Comparison of ENCODE assay signal across 10 mouse cellular contexts in the genomic region with DNA sequence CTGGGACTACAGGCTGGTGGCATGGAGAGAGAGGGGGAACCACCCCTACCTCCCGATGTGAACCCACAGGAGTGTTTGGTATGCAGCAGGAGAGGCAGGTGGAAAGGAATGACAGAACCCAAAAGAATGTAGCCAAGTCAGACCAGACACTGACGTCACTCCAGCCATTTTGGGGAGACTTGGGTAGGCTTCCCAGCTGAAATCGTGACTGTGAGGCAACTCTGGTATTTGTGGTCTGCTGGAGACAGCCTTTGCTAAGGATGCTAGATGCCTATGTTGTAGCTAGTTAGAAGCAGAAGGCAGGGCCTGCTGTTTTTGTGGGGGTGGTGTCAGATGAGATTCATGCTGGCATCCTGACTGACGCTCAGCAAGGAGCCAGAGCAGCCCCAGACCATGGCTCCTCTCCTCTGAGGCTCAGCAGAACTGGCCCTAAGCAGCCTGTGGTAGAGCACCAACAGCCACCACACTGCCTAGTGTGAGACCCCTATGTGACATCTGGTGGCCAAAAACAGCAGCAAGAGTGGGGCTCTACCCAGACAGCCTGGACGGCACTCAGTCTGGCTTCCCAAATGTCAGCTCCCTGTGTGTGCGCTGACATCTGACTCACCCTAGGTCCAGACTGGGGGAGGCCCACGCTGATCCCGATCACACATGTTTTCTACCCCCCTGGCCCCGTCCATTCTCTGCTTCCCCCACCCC. TPM values are rescaled to one million over a fixed set of nuclear protein-coding genes. Genes with fewer than 3 reads are reported as not detected.
DNase-seq lines count a peak whose midpoint lies in the region; ATAC-seq and TF ChIP-seq lines count a peak whose summit lies in the region.
"Had no signal": no experiment of that assay in that cellular context is flagged by ENCODE, and none has a peak within 500 bp of the region (broad histone marks: within the 10 kb centered on the region; RNA-seq: fewer than 3 reads in every experiment).

No protein-coding gene starts in this region.

- peaks cover 2% of the 10 kb centered on the region; the same call in 1 of the 2 replicates for H3K36me3 ChIP-seq in kidney, adult 2 months (ENCODE audit: control insufficient read depth, insufficient read depth, low read length)
- no peaks in the 10 kb centered on the region for H3K36me3 ChIP-seq in MEL (ENCODE audit: control insufficient read depth in 1 of 2, insufficient read depth in 2 of 2, low read length in 2 of 2)
- peaks cover 11% of the 10 kb centered on the region; the same call in 1 of the 2 replicates for H3K36me3 ChIP-seq in embryonic facial prominence, embryonic 10.5 days (replicated peaks)
- no peaks in the 10 kb centered on the region for H3K36me3 ChIP-seq in intestine, embryonic 15.5 days
- H3K36me3 ChIP-seq: liver, embryonic 13.5 days; stomach, embryonic 15.5 days had no signal

- DNase-seq in kidney, adult 2 months = peak; percentile 40
- no peak for DNase-seq in kidney, postnatal 36 days
- DNase-seq in MEL (ENCODE audit: low read depth, low spot score) = no peak
- DNase-seq in embryonic facial prominence, embryonic 10.5 days (ENCODE audit: low spot score) = peak; percentile 48
- DNase-seq in left cerebral cortex, adult 18-20 months (ENCODE audit: low spot score in 2 of 2) = peak; percentile 76 to 78
- peak; percentile 61 for DNase-seq in thymus, postnatal 25 days
- DNase-seq in lung, postnatal 4 days = no peak
- DNase-seq: liver, embryonic 13.5 days had no signal

- no peak overlapping the region for H3K4me2 ChIP-seq in intestine, embryonic 15.5 days (replicated peaks)
- H3K4me2 ChIP-seq: liver, embryonic 13.5 days; stomach, embryonic 15.5 days had no signal

- no peak overlapping the region for H3K9ac ChIP-seq in MEL (ENCODE audit: control insufficient read depth, low read depth, low read length, poor library complexity, severe bottlenecking)
- H3K9ac ChIP-seq in intestine, embryonic 15.5 days = no peak overlapping the region; the same call in 1 of the 2 replicates
- H3K9ac ChIP-seq: liver, embryonic 13.5 days; stomach, embryonic 15.5 days had no signal

- WGBS in kidney, adult 2 months = 49% methylated on average over 9 of the region's 9 CpGs
- WGBS in embryonic facial prominence, embryonic 10.5 days = 46% methylated on average over 9 of the region's 9 CpGs
- 51% methylated on average over 9 of the region's 9 CpGs for WGBS in intestine, embryonic 15.5 days

- peak; percentile 31 for TF ChIP-seq RAD21 in MEL (IDR thresholded peaks at IDR 0.05; ENCODE audit: low read depth, low read length)

- no peak overlapping the region for H3K27ac ChIP-seq in kidney, adult 2 months (ENCODE audit: insufficient read depth, low read depth, low read length)
- no peak overlapping the region for H3K27ac ChIP-seq in MEL (ENCODE audit: control insufficient read depth, low read depth, low read length)
- H3K27ac ChIP-seq in embryonic facial prominence, embryonic 10.5 days (replicated peaks) = peak overlapping the region; percentile 88
- no peak overlapping the region for H3K27ac ChIP-seq in intestine, embryonic 15.5 days
- H3K27ac ChIP-seq: liver, embryonic 13.5 days; stomach, embryonic 15.5 days had no signal

- ATAC-seq in intestine, embryonic 15.5 days = no peak

- H3K27me3 ChIP-seq in kidney, adult 2 months (replicated peaks; ENCODE audit: control insufficient read depth, insufficient read depth, low read length) = no peaks in the 10 kb centered on the region
- H3K27me3 ChIP-seq in MEL (ENCODE audit: control insufficient read depth in 1 of 2, insufficient read depth in 2 of 2, low read length in 2 of 2) = no peaks in the 10 kb centered on the region
- no peaks in the 10 kb centered on the region for H3K27me3 ChIP-seq in embryonic facial prominence, embryonic 10.5 days (replicated peaks; ENCODE audit: low read depth, poor library complexity, severe bottlenecking)
- no peaks in the 10 kb centered on the region for H3K27me3 ChIP-seq in intestine, embryonic 15.5 days (replicated peaks)
- H3K27me3 ChIP-seq: liver, embryonic 13.5 days; stomach, embryonic 15.5 days had no signal

- H3K4me3 ChIP-seq in kidney, adult 2 months (ENCODE audit: insufficient read depth, low read depth, low read length) = no peak overlapping the region
- no peak overlapping the region for H3K4me3 ChIP-seq in MEL (ENCODE audit: control insufficient read depth in 1 of 2, insufficient read depth in 1 of 2, low read depth in 2 of 2, low read length in 2 of 2)
- H3K4me3 ChIP-seq in embryonic facial prominence, embryonic 10.5 days = no peak overlapping the region
- H3K4me3 ChIP-seq in intestine, embryonic 15.5 days (replicated peaks) = no peak overlapping the region
- H3K4me3 ChIP-seq: liver, embryonic 13.5 days; stomach, embryonic 15.5 days had no signal

- no peaks in the 10 kb centered on the region for H3K9me3 ChIP-seq in MEL (replicated peaks; ENCODE audit: insufficient read depth, low read length)
- H3K9me3 ChIP-seq in embryonic facial prominence, embryonic 10.5 days = no peaks in the 10 kb centered on the region
- no peaks in the 10 kb centered on the region for H3K9me3 ChIP-seq in intestine, embryonic 15.5 days
- H3K9me3 ChIP-seq: liver, embryonic 13.5 days; stomach, embryonic 15.5 days had no signal

- no peak for TF ChIP-seq CTCF in kidney, adult 2 months (conservative IDR thresholded peaks at IDR 0.05; ENCODE audit: insufficient read depth, insufficient read length, low read depth, low read length)
- TF ChIP-seq CTCF in MEL (IDR thresholded peaks at IDR 0.05 in 2 of 3, conservative IDR thresholded peaks at IDR 0.05 in 1 of 3; ENCODE audit: control insufficient read depth in 1 of 3, insufficient read depth in 1 of 3, low read depth in 2 of 3, low read length in 3 of 3, poor library complexity in 1 of 3, severe bottlenecking in 1 of 3) = peak in 2 of 3 experiments; percentile 39 to 44; a peak in 4 of 6 replicates

- TF ChIP-seq POLR2A in kidney, adult 2 months (IDR thresholded peaks at IDR 0.05; ENCODE audit: low read depth, low read length) = no peak
- TF ChIP-seq POLR2A in MEL (IDR thresholded peaks at IDR 0.05; ENCODE audit: control insufficient read depth in 1 of 2, insufficient read depth in 1 of 2, low read depth in 1 of 2, low read length in 2 of 2, poor library complexity in 1 of 2) = no peak

- peaks cover 34% of the 10 kb centered on the region; the same call in 1 of the 2 replicates for H3K4me1 ChIP-seq in kidney, adult 2 months (ENCODE audit: control insufficient read depth, insufficient read depth, low read length)
- H3K4me1 ChIP-seq in MEL (ENCODE audit: control insufficient read depth in 1 of 2, insufficient read depth in 2 of 2, low read length in 2 of 2) = peaks cover 5 to 15% of the 10 kb centered on the region in 2 experiments; a peak in 3 of 4 replicates
- H3K4me1 ChIP-seq in embryonic facial prominence, embryonic 10.5 days = peaks cover 79% of the 10 kb centered on the region
- H3K4me1 ChIP-seq in intestine, embryonic 15.5 days (replicated peaks) = peaks cover 21% of the 10 kb centered on the region

- no peak for TF ChIP-seq EP300 in MEL (IDR thresholded peaks at IDR 0.05; ENCODE audit: low read depth in 1 of 2, low read length in 2 of 2)

- H3K79me2 ChIP-seq in MEL (ENCODE audit: control insufficient read depth, insufficient read depth, low read length, poor library complexity) = no peaks in the 10 kb centered on the region

TF ChIP-seq in MEL, 35 proteins besides CTCF, POLR2A, EP300 and RAD21:
- TF ChIP-seq SIN3A (IDR thresholded peaks at IDR 0.05; ENCODE audit: low read length) = no peak
- peak; percentile 68 for TF ChIP-seq SMC3 (IDR thresholded peaks at IDR 0.05; ENCODE audit: low read depth, low read length)
- no peak for TF ChIP-seq BHLHE40 (IDR thresholded peaks at IDR 0.05; ENCODE audit: borderline replicate concordance, low read depth, low read length)
- no peak for TF ChIP-seq MYB (IDR thresholded peaks at IDR 0.05; ENCODE audit: low read depth, low read length)
- no peak for TF ChIP-seq GABPA (IDR thresholded peaks at IDR 0.05; ENCODE audit: low read depth, low read length)
- no peak for TF ChIP-seq KAT2A (conservative IDR thresholded peaks at IDR 0.05; ENCODE audit: low read depth, low read length)
- peak; percentile 53 for TF ChIP-seq ZC3H11A (IDR thresholded peaks at IDR 0.05; ENCODE audit: low read depth, low read length)
- no peak for TF ChIP-seq JUND (IDR thresholded peaks at IDR 0.05; ENCODE audit: low read depth, low read length)
- TF ChIP-seq ZMIZ1 (IDR thresholded peaks at IDR 0.05; ENCODE audit: low read depth, low read length) = no peak
- TF ChIP-seq CHD1 (IDR thresholded peaks at IDR 0.05; ENCODE audit: low read depth, low read length) = no peak
- no peak for TF ChIP-seq CHD2 (IDR thresholded peaks at IDR 0.05; ENCODE audit: low read length)
- TF ChIP-seq MYC (IDR thresholded peaks at IDR 0.05; ENCODE audit: low read depth, low read length) = no peak

RNA-seq across cellular contexts. Expression of gene BC034090, which starts 29.0 kb away (rescaled TPM):
- polyA plus RNA-seq in kidney, adult 2 months (2012; rRNA removed) = 92.2 and 98.3 TPM in 2 replicates
- total RNA-seq in MEL (2012; rRNA removed) = 0.10 and 0.12 TPM in 2 replicates
- polyA plus RNA-seq in MEL (2012; ENCODE audit: insufficient read depth in 1 of 2, insufficient read length in 2 of 2, low read depth in 1 of 2, low replicate concordance in 2 of 2, missing spikeins in 1 of 2) = under 1 TPM in 1 of 2 experiments, not detected in 1; 0.28 TPM
- 5.3 and 5.7 TPM in 2 replicates for polyA plus RNA-seq in embryonic facial prominence, embryonic 10.5 days (2016; fragmentation: Nextera tagmentation; extraction: Ambion mirVana)
- total RNA-seq in left cerebral cortex, adult 18-20 months (2021) = 10 to 100 TPM in 1 of 2 experiments, 1 to 10 TPM in 1; 7.9 to 10.7 TPM
- 1.7 and 2.2 TPM in 2 replicates for polyA plus RNA-seq in intestine, embryonic 15.5 days (2015; fragmentation: Nextera tagmentation; extraction: Ambion mirVana)

RNA-seq across cellular contexts. Expression of gene Stx6, which starts 56.7 kb away (rescaled TPM):
- 38.9 and 42.6 TPM in 2 replicates for polyA plus RNA-seq in kidney, adult 2 months (2012; rRNA removed)
- 16.7 and 18.1 TPM in 2 replicates for total RNA-seq in MEL (2012; rRNA removed)
- 10 to 100 TPM in 1 of 2 experiments, not detected in 1; 38.4 TPM for polyA plus RNA-seq in MEL (2012; ENCODE audit: insufficient read depth in 1 of 2, insufficient read length in 2 of 2, low read depth in 1 of 2, low replicate concordance in 2 of 2, missing spikeins in 1 of 2)
- 85.0 and 88.9 TPM in 2 replicates for polyA plus RNA-seq in embryonic facial prominence, embryonic 10.5 days (2016; fragmentation: Nextera tagmentation; extraction: Ambion mirVana)
- total RNA-seq in left cerebral cortex, adult 18-20 months (2021) = 100 to 1,000 TPM; 116 to 119 TPM
- polyA plus RNA-seq in intestine, embryonic 15.5 days (2015; fragmentation: Nextera tagmentation; extraction: Ambion mirVana) = 52.9 and 54.2 TPM in 2 replicates

Comparison
In these comparisons a context has a peak if more than half of its experiments do, and no peak if none do; other contexts are left out.
1. DNase-seq: peak in kidney, adult 2 months (single experiment), embryonic facial prominence, embryonic 10.5 days (single experiment), left cerebral cortex, adult 18-20 months (2 of 2) and thymus, postnatal 25 days (single experiment); none in kidney, postnatal 36 days (0 of 2), MEL (single experiment) and lung, postnatal 4 days (0 of 2).
2. RNA of gene BC034090, which starts 29.0 kb away (polyA plus RNA-seq): 92.2 to 98.3 TPM in kidney, adult 2 months; 5.3 to 5.7 TPM in embryonic facial prominence, embryonic 10.5 days, 1.7 to 2.2 TPM in intestine, embryonic 15.5 days and 0.28 TPM in MEL; every median in the first group is over 10 times any median in the second.